Mouse (Mus musculus) neural tube, embryonic 11.5 days (tissue): Measurements from ENCODE around the gene Dars. TPM values are rescaled to one million over a fixed set of nuclear protein-coding genes. Genes with fewer than 3 reads are reported as not detected.
"Not testable (repeated sequence)": the region's sequence is repeated elsewhere in the genome, so short reads cannot be mapped to it uniquely, and the experiment has no call there.

Experiments used
- ATAC-seq: fragments of 200-750 bp; cut with Nextera tagmentation; 2 replicates; pipeline ENCODE4 v1.8.0; 2017; ENCODE audit warnings: moderate number of reproducible peaks, mild to moderate bottlenecking, moderate TSS enrichment, moderate library complexity; ENCODE audit not compliant: insufficient read depth, low FRiP score, low TSS enrichment
- DNase-seq: peaks from one replicate; pipeline ENCODE4 v3.0.0-alpha.2; 2015; ENCODE audit warnings: low spot score
- H3K27ac ChIP-seq: fragments of 300-500 bp; sonication (generic); 2 replicates; pipeline ENCODE4 v1.5.1; 2014; ENCODE audit warnings: low read depth, mild to moderate bottlenecking, low read length
- H3K27me3 ChIP-seq: fragments of 300-500 bp; sonication (generic); 2 replicates; pipeline ENCODE4 v1.6.1; 2014; ENCODE audit warnings: mild to moderate bottlenecking, low read length, mixed read lengths; ENCODE audit not compliant: control insufficient read depth, insufficient read depth
- H3K36me3 ChIP-seq: fragments of 300-500 bp; sonication (generic); 2 replicates; pipeline ENCODE4 v1.6.1; 2014; ENCODE audit warnings: mild to moderate bottlenecking, low read length, moderate library complexity, mixed read lengths; ENCODE audit not compliant: control insufficient read depth, insufficient read depth
- H3K4me1 ChIP-seq: fragments of 300-500 bp; sonication (generic); 2 replicates; pipeline ENCODE4 v1.6.1; 2014; ENCODE audit warnings: low read length, mixed read lengths; ENCODE audit not compliant: control insufficient read depth, insufficient read depth
- H3K4me2 ChIP-seq: fragments of 300-500 bp; sonication (generic); 2 replicates; pipeline ENCODE4 v1.6.1; 2014; ENCODE audit warnings: low read depth, mild to moderate bottlenecking, moderate library complexity
- H3K4me3 ChIP-seq: fragments of 300-500 bp; sonication (generic); 2 replicates; pipeline ENCODE4 v1.5.1; 2014; ENCODE audit warnings: low read depth, low read length
- H3K9ac ChIP-seq: fragments of 300-500 bp; sonication (generic); 2 replicates; pipeline ENCODE4 v1.6.1; 2014; ENCODE audit warnings: mild to moderate bottlenecking, low read length
- H3K9me3 ChIP-seq: fragments of 300-500 bp; sonication (generic); 2 replicates; pipeline ENCODE4 v1.6.1; 2016; ENCODE audit warnings: low read length; ENCODE audit not compliant: control insufficient read depth
- WGBS: fragments of 180-500 bp; shearing (Covaris S2); extraction: QIAGEN DNeasy Blood & Tissue Kit; methylation state at CpG from one replicate; pipeline ENCODE4 v1.1.7; 2014; 5-methylcytosine and 5-hydroxymethylcytosine counted together
- polyA plus RNA-seq: library from polyadenylated mRNA; unstranded; fragments of >200 nt; fragmentation: Nextera tagmentation; extraction: Ambion mirVana; gene quantifications from 2 replicates; pipeline ENCODE4 v1.2.1, GENCODE M21; 2014

The Dars gene
- polyA plus RNA-seq, 1 experiment from 2014 or later: 127 TPM

GRCm38 (mm10) chr1:128353092-128353491 is 64.1 kb downstream of the Dars start:
- Histone ChIP-seq H3K36me3 (peaks cover 4% of the 10 kb centered on the region), H3K4me2 (no peak overlapping the region), H3K4me1 (0 out of 2 replicates have a peak, but pooled peaks cover 3% of the 10 kb centered on the region), H3K27me3 (no peaks in the 10 kb centered on the region), H3K27ac (no peak overlapping the region), H3K9ac (no peak overlapping the region), H3K9me3 (no peaks in the 10 kb centered on the region), H3K4me3 (no peak overlapping the region)
- DNase-seq (no peak), ATAC-seq (no peak)
- 87% methylated on average over 3 of the region's 3 CpGs for WGBS

GRCm38 (mm10) chr1:128344232-128344631 is 72.9 kb downstream of the Dars start:
- no peak overlapping the region for H3K27ac ChIP-seq
- H3K4me2 ChIP-seq: no peak overlapping the region
- WGBS: 61% methylated on average over 10 of the region's 10 CpGs
- H3K27me3 ChIP-seq: no peaks in the 10 kb centered on the region
- H3K9ac ChIP-seq: no peak overlapping the region
- DNase-seq: no peak
- 0 out of 2 replicates have a peak, but pooled peaks have one; percentile 38 for ATAC-seq
- H3K4me3 ChIP-seq: no peak overlapping the region
- no peaks in the 10 kb centered on the region for H3K9me3 ChIP-seq
- no peaks in the 10 kb centered on the region for H3K4me1 ChIP-seq
- H3K36me3 ChIP-seq: peaks cover 9% of the 10 kb centered on the region

- WGBS: 92% methylated on average over 13 of the region's 13 CpGs
- Histone ChIP-seq H3K27ac (no peak overlapping the region), H3K9ac (no peak overlapping the region), H3K27me3 (no peaks in the 10 kb centered on the region), H3K4me2 (no peak overlapping the region), H3K4me3 (no peak overlapping the region), H3K9me3 (no peaks in the 10 kb centered on the region), H3K4me1 (no peaks in the 10 kb centered on the region), H3K36me3 (peaks cover 10% of the 10 kb centered on the region)
- ATAC-seq (no peak), DNase-seq (no peak)
Measured at GRCm38 (mm10) chr1:128337708-128338320, 79.4 kb downstream of the Dars start.

GRCm38 (mm10) chr1:128330313-128330712 is 86.9 kb downstream of the Dars start:
- Histone ChIP-seq H3K4me2 (no peak overlapping the region), H3K36me3 (peaks cover 8% of the 10 kb centered on the region), H3K27ac (no peak overlapping the region), H3K9me3 (no peaks in the 10 kb centered on the region), H3K4me1 (no peaks in the 10 kb centered on the region), H3K4me3 (no peak overlapping the region), H3K9ac (no peak overlapping the region), H3K27me3 (no peaks in the 10 kb centered on the region)
- WGBS: 97% methylated on average over 1 of the region's 1 CpGs
- no peak for DNase-seq
- ATAC-seq: no peak

GRCm38 (mm10) chr1:128328218-128328617 is 89.0 kb downstream of the Dars start, which contains the start of gene Lct:
TSS of gene Lct (minus strand) at chr1:128328318.
- 92% methylated on average over 3 of the region's 3 CpGs for WGBS
- peaks cover 5% of the 10 kb centered on the region for H3K36me3 ChIP-seq
- ATAC-seq (no peak), DNase-seq (no peak)
- H3K4me1 ChIP-seq: no peaks in the 10 kb centered on the region
- H3K27me3 ChIP-seq: no peaks in the 10 kb centered on the region
- no peak within 1 kb of the TSS for H3K9ac ChIP-seq
- no peak within 1 kb of the TSS for H3K4me2 ChIP-seq
- no peaks in the 10 kb centered on the region for H3K9me3 ChIP-seq
- H3K27ac ChIP-seq: no peak within 1 kb of the TSS
- H3K4me3 ChIP-seq: no peak within 1 kb of the TSS

GRCm38 (mm10) chr1:128327165-128327564 is 90.0 kb downstream of the Dars start:
- 95% methylated on average over 1 of the region's 1 CpGs for WGBS
- ATAC-seq (no peak), DNase-seq (no peak)
- Histone ChIP-seq H3K4me1 (no peaks in the 10 kb centered on the region), H3K36me3 (no peaks in the 10 kb centered on the region; the same call in 1 of the 2 replicates), H3K27me3 (no peaks in the 10 kb centered on the region), H3K4me2 (no peak overlapping the region), H3K4me3 (no peak overlapping the region), H3K9me3 (no peaks in the 10 kb centered on the region), H3K27ac (no peak overlapping the region), H3K9ac (no peak overlapping the region)

GRCm38 (mm10) chr1:128324776-128325175 is 92.4 kb downstream of the Dars start:
- H3K9ac ChIP-seq: no peak overlapping the region
- H3K4me2 ChIP-seq: no peak overlapping the region
- H3K9me3 ChIP-seq: no peaks in the 10 kb centered on the region
- H3K27ac ChIP-seq: no peak overlapping the region
- H3K4me1 ChIP-seq: no peaks in the 10 kb centered on the region
- H3K36me3 ChIP-seq: no peaks in the 10 kb centered on the region; the same call in 1 of the 2 replicates
- H3K27me3 ChIP-seq: no peaks in the 10 kb centered on the region
- DNase-seq (no peak), ATAC-seq (no peak)
- H3K4me3 ChIP-seq: no peak overlapping the region
- WGBS: 89% methylated on average over 2 of the region's 2 CpGs

GRCm38 (mm10) chr1:128323026-128323643 is 94.0 kb downstream of the Dars start:
- Histone ChIP-seq H3K4me1 (no peaks in the 10 kb centered on the region), H3K27ac (no peak overlapping the region), H3K9me3 (no peaks in the 10 kb centered on the region), H3K9ac (no peak overlapping the region), H3K4me3 (no peak overlapping the region), H3K27me3 (no peaks in the 10 kb centered on the region), H3K36me3 (no peaks in the 10 kb centered on the region; the same call in 1 of the 2 replicates), H3K4me2 (no peak overlapping the region)
- WGBS: 93% methylated on average over 8 of the region's 8 CpGs
- ATAC-seq (no peak), DNase-seq (no peak)

- H3K4me3 ChIP-seq, DNase-seq, ATAC-seq, H3K9me3 ChIP-seq, H3K4me1 ChIP-seq, H3K27ac ChIP-seq, H3K9ac ChIP-seq, H3K36me3 ChIP-seq, H3K4me2 ChIP-seq, H3K27me3 ChIP-seq: not testable (repeated sequence)
- WGBS: 90% methylated on average over 6 of the region's 6 CpGs
Measured at GRCm38 (mm10) chr1:128319266-128319665, 97.9 kb downstream of the Dars start.
